Mouse (Mus musculus) hindbrain, embryonic 11.5 days (tissue): ENCODE measurements around the gene Cuta. TPM values are rescaled to one million over a fixed set of nuclear protein-coding genes. Genes with fewer than 3 reads are reported as not detected.

ENCODE experiments used
- polyA plus RNA-seq: library from polyadenylated mRNA; unstranded; fragments of >200 nt; fragmentation: Nextera tagmentation; extraction: Ambion mirVana; gene quantifications from 2 replicates; pipeline ENCODE4 v1.2.1, GENCODE M21; 2014

Gene Cuta
- polyA plus RNA-seq, 1 experiment from 2014 or later, result 135 TPM

Other genes starting within 250 kb of the Cuta start
- 4.1 and 10.2 TPM in 2 replicates for gene Crebrf, start 223.9 kb downstream of the Cuta start, polyA plus RNA-seq
- 45.9 and 52.9 TPM in 2 replicates for gene Bnip1, start 158.5 kb downstream of the Cuta start, polyA plus RNA-seq
- not detected in 2 replicates for gene Nkx2-5, start 94.6 kb downstream of the Cuta start, polyA plus RNA-seq
- 4.6 and 5.9 TPM in 2 replicates for gene Kifc5b, start 22.5 kb downstream of the Cuta start, polyA plus RNA-seq
- gene Phf1, start 6.5 kb downstream of the Cuta start, polyA plus RNA-seq, result 4.5 and 5.5 TPM in 2 replicates
- 3.4 and 4.7 TPM in 2 replicates for gene Syngap1, start 1.7 kb upstream of the Cuta start, polyA plus RNA-seq
- 10.5 and 13.2 TPM in 2 replicates for gene Zbtb9, start 33.6 kb upstream of the Cuta start, polyA plus RNA-seq
- 7.4 and 9.5 TPM in 2 replicates for gene Bak1, start 89.4 kb upstream of the Cuta start, polyA plus RNA-seq
- gene Itpr3, start 117.7 kb upstream of the Cuta start, polyA plus RNA-seq, result 1.2 and 1.3 TPM in 2 replicates
- 326 and 345 TPM in 2 replicates for gene Uqcc2, start 194.3 kb upstream of the Cuta start, polyA plus RNA-seq
- 0.23 and 0.49 TPM in 2 replicates for gene Ip6k3, start 228.2 kb upstream of the Cuta start, polyA plus RNA-seq